Mouse (Mus musculus): ENCODE results near the gene Spdl1. TPM values are rescaled to one million over a fixed set of nuclear protein-coding genes. Genes with fewer than 3 reads are reported as not detected.

Spdl1 gene
- total RNA-seq, 2 experiments from 2014 or later: 1.1 to 1.7 TPM

- DNase-seq: no peak
- intact Hi-C loops (cut with DNase I): no loop called here
Observed at GRCm38 (mm10) chr11:34763739-34764361, 69.6 kb downstream of the Spdl1 start.

DNA sequence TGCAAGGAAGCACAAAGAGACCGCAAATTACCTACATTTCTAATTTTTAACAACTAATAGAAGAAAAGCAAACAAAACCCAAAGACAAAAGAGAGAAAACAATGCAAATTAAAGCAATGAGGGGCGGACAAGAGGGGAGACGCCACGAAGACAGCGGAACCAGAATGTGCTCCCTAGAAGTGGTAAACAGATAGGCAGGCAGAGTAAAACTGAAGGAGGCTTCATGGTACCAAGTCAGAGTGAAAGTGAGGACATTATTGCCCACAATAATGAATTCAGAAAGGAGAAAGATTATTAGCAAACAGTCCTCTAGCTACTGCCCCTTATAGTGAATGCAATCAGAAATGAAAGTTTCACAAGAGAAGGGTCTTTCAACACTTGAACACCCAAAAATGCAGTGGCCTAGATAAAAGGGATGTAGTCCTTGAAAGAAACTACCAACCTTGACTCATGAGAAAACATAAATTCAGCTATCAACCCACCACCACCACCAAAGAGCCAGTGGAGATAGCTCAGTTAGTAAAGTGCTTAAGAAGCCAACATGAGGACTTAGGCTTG, 70.8 kb downstream of the Spdl1 start:
- DNase-seq: no peak

GRCm38 (mm10) chr11:34762125-34762524, 71.3 kb downstream of the Spdl1 start:
- no peak for DNase-seq
- intact Hi-C loops (cut with DNase I): no loop called here

More for the DNA sequence above, 70.8 kb downstream of the Spdl1 start:
- intact Hi-C loops (cut with DNase I): no loop called here

GRCm38 (mm10) chr11:34759582-34759981, 73.9 kb downstream of the Spdl1 start:
- no peak for DNase-seq
- intact Hi-C loops (cut with DNase I): no loop called here

Other genes with a start within 250 kb of the Spdl1 start
- gene Dock2, start 49.7 kb downstream of the Spdl1 start, total RNA-seq (2021): 1 to 10 TPM; 3.0 to 5.8 TPM